Mouse (Mus musculus) E14TG2a.4 (cell line): Measurements from ENCODE around the gene Rab7.
A peak's percentile ranks its signal among the peaks of the same experiment; 100 is the strongest.

Experiments
- H3K27me3 ChIP-seq: 2 replicates; pipeline ENCODE4 v1.6.1; 2014; ENCODE audit warnings: low read length, control low read depth; ENCODE audit not compliant: insufficient read depth
- H3K36me3 ChIP-seq: 2 replicates; pipeline ENCODE4 v1.6.1; 2014; ENCODE audit warnings: low read length, control low read depth; ENCODE audit not compliant: insufficient read depth
- H3K4me1 ChIP-seq: replicated peaks from 2 replicates; pipeline ENCODE4 v1.6.1; 2014; ENCODE audit warnings: low read depth, low read length, control low read depth
- H3K4me3 ChIP-seq: replicated peaks from 2 replicates; pipeline ENCODE4 v1.5.1; 2014; ENCODE audit warnings: mild to moderate bottlenecking, low read length
- H3K9me3 ChIP-seq: 2 replicates; pipeline ENCODE4 v1.6.1; 2014; ENCODE audit warnings: low read length, control low read depth
- CTCF ChIP-seq: conservative IDR thresholded peaks from 2 replicates; pipeline ENCODE4 v1.5.1; 2014; ENCODE audit warnings: low read length
- NANOG ChIP-seq: IDR thresholded peaks from 2 replicates; pipeline ENCODE4 v1.6.1; 2014; ENCODE audit warnings: borderline replicate concordance, low read length, mixed read lengths
- POU5F1 ChIP-seq: IDR thresholded peaks from 2 replicates; pipeline ENCODE4 v1.6.1; 2014; ENCODE audit warnings: low read length, borderline replicate concordance

The Rab7 gene

GRCm38 (mm10) chr6:88045406-88045766, 316 bp upstream of the Rab7 start:
- Histone ChIP-seq H3K4me1 (peaks cover 55% of the 10 kb centered on the region), H3K9me3 (no peaks in the 10 kb centered on the region), H3K27me3 (no peaks in the 10 kb centered on the region), H3K4me3 (peak overlapping the region; percentile 93), H3K36me3 (peaks cover 28% of the 10 kb centered on the region)
- TF ChIP-seq POU5F1 (no peak), CTCF (no peak), NANOG (no peak)

DNA sequence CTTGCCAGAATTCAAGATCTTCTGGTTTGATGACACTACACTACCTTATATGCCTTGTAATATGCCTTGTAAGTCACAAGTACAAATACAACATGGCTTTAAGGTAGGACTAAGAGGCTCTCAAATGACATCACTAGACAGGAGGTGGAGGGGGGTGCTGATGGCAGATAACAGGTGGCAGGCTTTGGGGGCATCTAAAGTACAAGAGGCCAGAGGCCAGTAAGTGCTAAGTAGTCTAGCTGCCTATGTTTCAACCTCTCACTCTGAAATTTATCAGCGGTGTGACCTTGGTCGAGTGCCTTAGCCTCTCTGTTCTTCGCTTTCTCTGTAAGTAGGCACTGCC, 865 bp downstream of the Rab7 start:
- peak overlapping the region; percentile 93 for H3K4me3 ChIP-seq
- peaks cover 38% of the 10 kb centered on the region for H3K36me3 ChIP-seq
- H3K27me3 ChIP-seq: no peaks in the 10 kb centered on the region
- no peaks in the 10 kb centered on the region for H3K9me3 ChIP-seq
- peaks cover 63% of the 10 kb centered on the region for H3K4me1 ChIP-seq
- TF ChIP-seq CTCF (no peak), NANOG (no peak), POU5F1 (no peak)

GRCm38 (mm10) chr6:88042336-88042735, 2.7 kb downstream of the Rab7 start:
- Histone ChIP-seq H3K27me3 (no peaks in the 10 kb centered on the region), H3K4me1 (peaks cover 71% of the 10 kb centered on the region), H3K4me3 (no peak overlapping the region), H3K36me3 (peaks cover 54% of the 10 kb centered on the region), H3K9me3 (no peaks in the 10 kb centered on the region)
- TF ChIP-seq NANOG (no peak), CTCF (no peak), POU5F1 (no peak)

DNA sequence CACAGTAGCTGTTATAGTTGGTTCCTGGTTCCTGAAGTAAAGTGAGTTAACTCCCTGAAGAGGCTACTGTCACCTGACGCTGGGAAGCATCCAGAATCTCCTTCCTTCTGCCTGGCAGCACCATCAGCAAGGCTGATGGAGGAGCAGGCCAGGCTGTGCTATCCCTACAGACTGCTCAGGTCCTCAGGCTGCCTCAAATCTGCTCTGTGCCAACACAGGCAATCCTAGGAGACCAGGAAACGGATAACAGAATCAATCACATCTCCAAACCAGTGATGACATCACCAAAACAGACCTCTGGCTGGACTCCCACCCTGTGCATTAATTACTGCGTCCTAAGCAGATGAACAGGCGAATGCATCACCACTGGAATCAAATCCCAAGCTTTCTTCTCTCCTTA, 3.8 kb downstream of the Rab7 start:
- Histone ChIP-seq H3K4me3 (no peak overlapping the region), H3K4me1 (peaks cover 76% of the 10 kb centered on the region), H3K27me3 (no peaks in the 10 kb centered on the region), H3K9me3 (no peaks in the 10 kb centered on the region), H3K36me3 (peaks cover 62% of the 10 kb centered on the region)
- TF ChIP-seq CTCF: no peak
- no peak for TF ChIP-seq POU5F1
- TF ChIP-seq NANOG: no peak

DNA sequence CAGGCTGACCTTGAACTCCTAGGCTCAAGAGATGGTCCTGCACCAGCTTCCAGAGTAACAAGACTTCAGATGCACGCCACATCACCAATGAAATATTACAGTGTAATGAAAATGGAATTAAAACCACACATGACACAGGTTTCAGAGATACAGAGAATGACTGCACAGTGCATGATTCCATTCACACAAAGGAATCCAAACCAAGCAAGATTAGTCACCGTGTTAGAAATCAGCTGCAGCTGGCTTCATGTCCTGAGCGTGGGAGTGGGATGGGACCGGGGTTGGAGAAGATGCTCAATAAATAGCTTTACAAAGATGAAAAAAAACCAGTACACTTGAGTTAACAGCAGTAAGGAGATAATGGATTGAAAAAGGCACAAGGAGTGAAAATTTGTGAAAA, 5.6 kb downstream of the Rab7 start:
- TF ChIP-seq CTCF: no peak
- TF ChIP-seq NANOG: no peak
- TF ChIP-seq POU5F1: no peak
- Histone ChIP-seq H3K27me3 (no peaks in the 10 kb centered on the region), H3K36me3 (peaks cover 77% of the 10 kb centered on the region), H3K4me3 (no peak overlapping the region), H3K9me3 (no peaks in the 10 kb centered on the region), H3K4me1 (peaks cover 80% of the 10 kb centered on the region)

DNA sequence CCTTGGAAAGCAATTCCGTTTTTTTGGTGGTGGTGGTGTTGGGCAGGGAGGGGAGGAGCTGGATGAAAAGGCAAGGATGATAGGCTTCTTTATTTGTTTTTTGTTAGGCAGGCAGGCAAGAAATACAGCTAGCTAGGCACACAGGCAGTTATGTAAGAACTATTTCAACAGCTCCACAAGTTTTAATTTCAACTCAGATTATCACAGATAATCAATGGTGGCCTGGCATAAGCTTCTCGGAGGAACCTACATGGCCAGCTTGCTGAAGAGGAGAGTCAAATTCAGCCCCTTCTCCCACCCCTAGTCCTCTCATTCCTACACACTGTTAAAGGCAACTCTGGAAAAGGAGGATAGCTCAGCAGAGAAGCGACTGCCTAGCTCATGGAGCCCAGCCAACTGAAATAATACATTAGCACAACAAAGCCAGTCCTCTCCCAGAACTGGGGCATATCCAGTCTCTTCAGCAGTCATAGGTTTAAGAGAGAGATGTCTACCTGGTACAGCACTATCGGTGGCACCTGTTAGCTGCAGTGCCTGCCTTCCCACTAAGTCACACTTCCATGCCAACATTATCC, 7.5 kb downstream of the Rab7 start:
- no peaks in the 10 kb centered on the region for H3K9me3 ChIP-seq
- H3K4me1 ChIP-seq: peaks cover 63% of the 10 kb centered on the region
- no peaks in the 10 kb centered on the region for H3K27me3 ChIP-seq
- H3K36me3 ChIP-seq: peaks cover 74% of the 10 kb centered on the region
- TF ChIP-seq NANOG (no peak), POU5F1 (no peak), CTCF (no peak)
- H3K4me3 ChIP-seq: no peak overlapping the region

GRCm38 (mm10) chr6:88033504-88033903, 11.6 kb downstream of the Rab7 start:
- H3K4me1 ChIP-seq: peaks cover 60% of the 10 kb centered on the region
- H3K27me3 ChIP-seq: no peaks in the 10 kb centered on the region
- H3K9me3 ChIP-seq: no peaks in the 10 kb centered on the region
- H3K4me3 ChIP-seq: no peak overlapping the region
- H3K36me3 ChIP-seq: peaks cover 75% of the 10 kb centered on the region
- TF ChIP-seq NANOG (no peak), CTCF (no peak), POU5F1 (no peak)

- TF ChIP-seq CTCF (no peak), POU5F1 (no peak), NANOG (no peak)
- H3K4me1 ChIP-seq: peaks cover 65% of the 10 kb centered on the region
- H3K36me3 ChIP-seq: peaks cover 78% of the 10 kb centered on the region
- H3K4me3 ChIP-seq: no peak overlapping the region
- no peaks in the 10 kb centered on the region for H3K27me3 ChIP-seq
- no peaks in the 10 kb centered on the region for H3K9me3 ChIP-seq
Measured at GRCm38 (mm10) chr6:88030432-88030831, 14.6 kb downstream of the Rab7 start.

DNA sequence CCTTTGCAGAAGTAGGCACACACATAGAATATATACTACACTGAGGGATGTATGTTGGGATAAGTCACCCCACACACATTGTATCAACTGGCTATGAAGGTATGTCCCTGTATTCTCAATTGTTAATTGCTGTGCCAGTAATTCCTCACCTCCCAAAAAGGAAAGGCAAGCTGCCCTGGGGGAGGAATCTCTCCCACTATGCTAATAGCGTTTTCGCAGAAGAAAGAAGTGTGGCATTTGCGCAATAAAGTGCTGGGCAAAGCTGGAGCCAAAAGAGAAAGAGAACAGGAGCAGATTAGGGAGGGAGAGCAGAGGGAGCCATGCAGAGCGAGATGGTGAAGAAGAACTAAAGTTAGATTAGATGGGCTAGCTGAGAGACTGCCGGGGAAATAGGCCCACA, 17.7 kb downstream of the Rab7 start:
- Histone ChIP-seq H3K9me3 (no peaks in the 10 kb centered on the region), H3K4me3 (no peak overlapping the region), H3K27me3 (no peaks in the 10 kb centered on the region), H3K36me3 (peaks cover 88% of the 10 kb centered on the region), H3K4me1 (peaks cover 82% of the 10 kb centered on the region)
- no peak for TF ChIP-seq NANOG
- TF ChIP-seq CTCF: no peak
- TF ChIP-seq POU5F1: no peak
